Mouse (Mus musculus) cerebral cortex, adult 2 months (tissue): Measurements from ENCODE around the gene Myo18b.

Source experiments
- WGBS: fragments of 180-500 bp; shearing (Covaris S2); methylation state at CpG from one replicate; pipeline ENCODE4 v1.1.7; 2018; 5-methylcytosine and 5-hydroxymethylcytosine counted together

Gene Myo18b

GRCm38 (mm10) chr5:112791792-112792780, 104.1 kb downstream of the Myo18b start:
- WGBS = 83% methylated on average over 15 of the region's 15 CpGs

GRCm38 (mm10) chr5:112790376-112791111, 105.6 kb downstream of the Myo18b start:
- 64% methylated on average over 4 of the region's 4 CpGs for WGBS

GRCm38 (mm10) chr5:112788441-112788840, 107.7 kb downstream of the Myo18b start:
- 87% methylated on average over 2 of the region's 2 CpGs for WGBS

GRCm38 (mm10) chr5:112786788-112787187, 109.4 kb downstream of the Myo18b start:
- 88% methylated on average over 6 of the region's 6 CpGs for WGBS

GRCm38 (mm10) chr5:112786031-112786430, 110.1 kb downstream of the Myo18b start:
- WGBS = 55% methylated on average over 8 of the region's 8 CpGs

GRCm38 (mm10) chr5:112781719-112782118, 114.4 kb downstream of the Myo18b start:
- WGBS = 50% methylated on average over 7 of the region's 7 CpGs

- 58% methylated on average over 4 of the region's 4 CpGs for WGBS
These were observed 114.9 kb downstream of the Myo18b start for GRCm38 (mm10) chr5:112781231-112781630.

GRCm38 (mm10) chr5:112780383-112780782, 115.8 kb downstream of the Myo18b start:
- whole genome bisulfite sequencing = 27% methylated on average over 5 of the region's 5 CpGs

- 37% methylated on average over 15 of the region's 15 CpGs for WGBS
These were observed 119.3 kb downstream of the Myo18b start for GRCm38 (mm10) chr5:112776781-112777405.

- 83% methylated on average over 4 of the region's 4 CpGs for WGBS
These were observed 122.7 kb downstream of the Myo18b start for GRCm38 (mm10) chr5:112773429-112773828.

GRCm38 (mm10) chr5:112771376-112771901, 124.7 kb downstream of the Myo18b start:
- WGBS = 72% methylated on average over 6 of the region's 6 CpGs

- 72% methylated on average over 4 of the region's 4 CpGs for WGBS
These were observed 126.4 kb downstream of the Myo18b start for GRCm38 (mm10) chr5:112769721-112770119.

GRCm38 (mm10) chr5:112769020-112769720, 127.0 kb downstream of the Myo18b start:
- 88% methylated on average over 11 of the region's 11 CpGs for WGBS

- over 99% methylated on average over 5 of the region's 5 CpGs for WGBS
These were observed 127.6 kb downstream of the Myo18b start for GRCm38 (mm10) chr5:112768556-112768955.

- 54% methylated on average over 3 of the region's 3 CpGs for WGBS
These were observed 134.6 kb downstream of the Myo18b start for GRCm38 (mm10) chr5:112761415-112762075.

GRCm38 (mm10) chr5:112755581-112755980, 140.6 kb downstream of the Myo18b start:
- 54% methylated on average over 10 of the region's 10 CpGs for WGBS

GRCm38 (mm10) chr5:112749634-112750033, 146.5 kb downstream of the Myo18b start:
- 84% methylated on average over 5 of the region's 5 CpGs for WGBS

GRCm38 (mm10) chr5:112748001-112748719, 148.0 kb downstream of the Myo18b start:
- 45% methylated on average over 21 of the region's 21 CpGs for WGBS

- WGBS = 64% methylated on average over 8 of the region's 8 CpGs
These were observed 148.7 kb downstream of the Myo18b start for GRCm38 (mm10) chr5:112747306-112747930.
